In genomic region chr4:56831013-56831609, GRCm38 (mm10) we compare ENCODE assay signal across 15 mouse cellular contexts. TPM values are rescaled to one million over a fixed set of nuclear protein-coding genes. Genes with fewer than 3 reads are reported as not detected.
DNase-seq lines count a peak whose midpoint lies in the region; ATAC-seq and TF ChIP-seq lines count a peak whose summit lies in the region.
"Had no signal": no experiment of that assay in that cellular context is flagged by ENCODE, and none has a peak within 500 bp of the region (broad histone marks: within the 10 kb centered on the region; RNA-seq: fewer than 3 reads in every experiment).

No protein-coding gene starts in this region.

- ATAC-seq in heart, embryonic 11.5 days (replicated peaks; ENCODE audit: insufficient number of reproducible peaks, low FRiP score, low TSS enrichment) = no peak; the same call in 1 of the 2 replicates
- peak; percentile 79 for ATAC-seq in lung, embryonic 14.5 days (ENCODE audit: insufficient read depth)
- peak; percentile 69 for ATAC-seq in heart, embryonic 16.5 days (replicated peaks; ENCODE audit: extremely low read depth, insufficient read depth, low FRiP score)

- no peaks in the 10 kb centered on the region for H3K79me2 ChIP-seq in heart, adult 2 months (replicated peaks; ENCODE audit: control insufficient read depth, insufficient read depth, low read length)

- TF ChIP-seq CTCF in heart, adult 2 months (IDR thresholded peaks at IDR 0.05) = no peak
- TF ChIP-seq CTCF in lung, embryonic 14.5 days (IDR thresholded peaks at IDR 0.05; ENCODE audit: low read depth) = no peak

- DNase-seq in heart, adult 2 months = no peak
- DNase-seq in lung, embryonic 14.5 days = peak; percentile 59
- DNase-seq in lung, postnatal 14 days = no peak
- peak; percentile 12 to 31 for DNase-seq in lung, postnatal 4 days
- no peak for DNase-seq in layer of hippocampus, adult 18-20 months (ENCODE audit: low spot score in 2 of 2)
- no peak for DNase-seq in adrenal gland, postnatal 25 days
- DNase-seq: cerebellum, postnatal 25 days; kidney, adult 9 months; thymus, adult 2 months had no signal

- H3K36me3 ChIP-seq in heart, embryonic 11.5 days (ENCODE audit: control insufficient read depth, insufficient read depth, low read length) = no peaks in the 10 kb centered on the region
- H3K36me3 ChIP-seq in heart, adult 2 months (ENCODE audit: control insufficient read depth, insufficient read depth, low read length) = no peaks in the 10 kb centered on the region
- peaks cover 12% of the 10 kb centered on the region for H3K36me3 ChIP-seq in lung, embryonic 14.5 days (ENCODE audit: insufficient read depth)
- peaks cover 12% of the 10 kb centered on the region for H3K36me3 ChIP-seq in heart, embryonic 16.5 days (ENCODE audit: control insufficient read depth, insufficient read depth)

- peak overlapping the region; percentile 14; the same call in 1 of the 2 replicates for H3K4me2 ChIP-seq in heart, embryonic 11.5 days
- H3K4me2 ChIP-seq in lung, embryonic 14.5 days = peak overlapping the region; percentile 21; the same call in 1 of the 2 replicates
- peak overlapping the region; percentile 30; the same call in 1 of the 2 replicates for H3K4me2 ChIP-seq in heart, embryonic 16.5 days (ENCODE audit: low read depth, low read length)
- H3K4me2 ChIP-seq: embryonic facial prominence, embryonic 15.5 days had no signal

- H3K9ac ChIP-seq in heart, embryonic 11.5 days (ENCODE audit: low read depth, low read length) = no peak overlapping the region
- no peak overlapping the region for H3K9ac ChIP-seq in heart, adult 2 months (ENCODE audit: low read depth, low read length)
- no peak overlapping the region for H3K9ac ChIP-seq in lung, embryonic 14.5 days
- H3K9ac ChIP-seq in heart, embryonic 16.5 days (ENCODE audit: low read length) = no peak overlapping the region
- H3K9ac ChIP-seq: embryonic facial prominence, embryonic 15.5 days had no signal

- H3K4me3 ChIP-seq in heart, embryonic 11.5 days (ENCODE audit: low read depth, low read length) = no peak overlapping the region
- H3K4me3 ChIP-seq in heart, adult 2 months = no peak overlapping the region
- no peak overlapping the region for H3K4me3 ChIP-seq in lung, embryonic 14.5 days (ENCODE audit: low read depth, low read length)
- H3K4me3 ChIP-seq in heart, embryonic 16.5 days (ENCODE audit: low read length) = no peak overlapping the region
- H3K4me3 ChIP-seq: embryonic facial prominence, embryonic 15.5 days; left cerebral cortex, adult 2 months had no signal

- TF ChIP-seq EP300 in heart, adult 2 months (IDR thresholded peaks at IDR 0.05; ENCODE audit: insufficient read depth, low read depth, low read length) = no peak

- TF ChIP-seq POLR2A in heart, adult 2 months (IDR thresholded peaks at IDR 0.05; ENCODE audit: insufficient read depth, low read depth, low read length) = no peak

- H3K9me3 ChIP-seq in heart, embryonic 11.5 days (replicated peaks; ENCODE audit: control insufficient read depth, low read length) = no peaks in the 10 kb centered on the region
- H3K9me3 ChIP-seq in lung, embryonic 14.5 days (ENCODE audit: low read depth, low read length) = no peaks in the 10 kb centered on the region
- no peaks in the 10 kb centered on the region for H3K9me3 ChIP-seq in heart, embryonic 16.5 days (replicated peaks; ENCODE audit: control insufficient read depth, low read length)
- H3K9me3 ChIP-seq: embryonic facial prominence, embryonic 15.5 days had no signal

- intact Hi-C loops in heart, adult 2 months (cut with DNase I) = no loop called here

- H3K27ac ChIP-seq in heart, embryonic 11.5 days (ENCODE audit: low read depth, low read length) = peak overlapping the region; percentile 35; the same call in 1 of the 2 replicates
- H3K27ac ChIP-seq in heart, adult 2 months = no peak overlapping the region
- H3K27ac ChIP-seq in lung, embryonic 14.5 days (ENCODE audit: low read depth) = peak overlapping the region; percentile 42; the same call in 1 of the 2 replicates
- peak overlapping the region; percentile 17; the same call in 1 of the 2 replicates for H3K27ac ChIP-seq in heart, embryonic 16.5 days (ENCODE audit: low read length)
- H3K27ac ChIP-seq: embryonic facial prominence, embryonic 15.5 days; left cerebral cortex, adult 2 months; macrophage had no signal

- H3K4me1 ChIP-seq in heart, embryonic 11.5 days (ENCODE audit: control insufficient read depth, insufficient read depth, low read length) = peaks cover 7% of the 10 kb centered on the region; the same call in 1 of the 2 replicates
- H3K4me1 ChIP-seq in heart, adult 2 months (ENCODE audit: control insufficient read depth, insufficient read depth, low read length) = no peaks in the 10 kb centered on the region
- H3K4me1 ChIP-seq in lung, embryonic 14.5 days (ENCODE audit: insufficient read depth) = 0 out of 2 replicates have a peak, but pooled peaks cover 4% of the 10 kb centered on the region
- no peaks in the 10 kb centered on the region for H3K4me1 ChIP-seq in heart, embryonic 16.5 days (ENCODE audit: control insufficient read depth, insufficient read depth, low read length)
- H3K4me1 ChIP-seq: embryonic facial prominence, embryonic 15.5 days had no signal

- no peaks in the 10 kb centered on the region for H3K27me3 ChIP-seq in heart, embryonic 11.5 days (ENCODE audit: control insufficient read depth, insufficient read depth, low read length)
- H3K27me3 ChIP-seq in heart, adult 2 months (ENCODE audit: control insufficient read depth, insufficient read depth, low read length) = no peaks in the 10 kb centered on the region
- H3K27me3 ChIP-seq in lung, embryonic 14.5 days (ENCODE audit: insufficient read depth, low read length) = no peaks in the 10 kb centered on the region
- H3K27me3 ChIP-seq in heart, embryonic 16.5 days (ENCODE audit: control insufficient read depth, insufficient read depth, low read length) = no peaks in the 10 kb centered on the region
- H3K27me3 ChIP-seq: CH12.LX; embryonic facial prominence, embryonic 15.5 days had no signal

- WGBS in heart, embryonic 11.5 days (ENCODE audit: insufficient replicate concordance) = 52% methylated on average over 13 of the region's 13 CpGs
- 35% methylated on average over 13 of the region's 13 CpGs for WGBS in heart, adult 2 months
- 32% methylated on average over 13 of the region's 13 CpGs for WGBS in lung, embryonic 14.5 days
- whole genome bisulfite sequencing in heart, embryonic 16.5 days = 54% methylated on average over 13 of the region's 13 CpGs

RNA-seq across cellular contexts. Expression of gene Fam206a, which starts 29.0 kb away (rescaled TPM):
- 15.2 and 16.7 TPM in 2 replicates for polyA plus RNA-seq in heart, embryonic 11.5 days (2014; fragmentation: Nextera tagmentation; extraction: Ambion mirVana)
- 1 to 10 TPM; 2.0 to 2.2 TPM for total RNA-seq in heart, adult 2 months (2021)
- polyA plus RNA-seq in heart, adult 2 months (2012; rRNA removed) = 1.9 TPM in 2 replicates
- 19.4 and 22.8 TPM in 2 replicates for polyA plus RNA-seq in lung, embryonic 14.5 days (2014; fragmentation: Nextera tagmentation; extraction: Ambion mirVana)
- polyA plus RNA-seq in heart, embryonic 16.5 days (2015; fragmentation: Nextera tagmentation; extraction: Ambion mirVana) = 8.9 and 9.0 TPM in 2 replicates
- 10 to 100 TPM; 16.2 to 16.5 TPM for total RNA-seq in layer of hippocampus, adult 18-20 months (2021)
- 13.1 and 14.6 TPM in 2 replicates for total RNA-seq in adrenal gland, postnatal 25 days (2021)

RNA-seq across cellular contexts. Expression of gene Elp1, which starts 29.0 kb away (rescaled TPM):
- polyA plus RNA-seq in heart, embryonic 11.5 days (2014; fragmentation: Nextera tagmentation; extraction: Ambion mirVana) = 38.0 and 53.0 TPM in 2 replicates
- 10 to 100 TPM; 17.0 to 19.8 TPM for total RNA-seq in heart, adult 2 months (2021)
- 13.7 and 20.8 TPM in 2 replicates for polyA plus RNA-seq in heart, adult 2 months (2012; rRNA removed)
- 61.3 and 63.9 TPM in 2 replicates for polyA plus RNA-seq in lung, embryonic 14.5 days (2014; fragmentation: Nextera tagmentation; extraction: Ambion mirVana)
- 25.8 and 26.6 TPM in 2 replicates for polyA plus RNA-seq in heart, embryonic 16.5 days (2015; fragmentation: Nextera tagmentation; extraction: Ambion mirVana)
- total RNA-seq in layer of hippocampus, adult 18-20 months (2021) = 10 to 100 TPM; 55.5 to 57.1 TPM
- total RNA-seq in adrenal gland, postnatal 25 days (2021) = 35.5 and 40.1 TPM in 2 replicates

RNA-seq across cellular contexts. Expression of gene Ctnnal1, which starts 33.9 kb away (rescaled TPM):
- 16.5 and 19.1 TPM in 2 replicates for polyA plus RNA-seq in heart, embryonic 11.5 days (2014; fragmentation: Nextera tagmentation; extraction: Ambion mirVana)
- 10 to 100 TPM; 30.8 to 31.9 TPM for total RNA-seq in heart, adult 2 months (2021)
- polyA plus RNA-seq in heart, adult 2 months (2012; rRNA removed) = 6.5 and 12.7 TPM in 2 replicates
- polyA plus RNA-seq in lung, embryonic 14.5 days (2014; fragmentation: Nextera tagmentation; extraction: Ambion mirVana) = 20.2 and 22.1 TPM in 2 replicates
- polyA plus RNA-seq in heart, embryonic 16.5 days (2015; fragmentation: Nextera tagmentation; extraction: Ambion mirVana) = 27.1 and 27.6 TPM in 2 replicates
- 10 to 100 TPM; 11.3 to 14.1 TPM for total RNA-seq in layer of hippocampus, adult 18-20 months (2021)
- 21.9 and 26.6 TPM in 2 replicates for total RNA-seq in adrenal gland, postnatal 25 days (2021)

Comparison
In these comparisons a context has a peak if more than half of its experiments do, and no peak if none do; other contexts are left out.
1. DNase-seq: peak in lung, embryonic 14.5 days (single experiment) and lung, postnatal 4 days (2 of 2); none in heart, adult 2 months (0 of 2), lung, postnatal 14 days (single experiment), layer of hippocampus, adult 18-20 months (0 of 2) and adrenal gland, postnatal 25 days (single experiment).
2. Peak in every context shown above with its lines, with median percentiles within 50 percentile points of each other: H3K4me2 ChIP-seq.